ENCODE assay signal across 9 mouse cellular contexts in the genomic region with DNA sequence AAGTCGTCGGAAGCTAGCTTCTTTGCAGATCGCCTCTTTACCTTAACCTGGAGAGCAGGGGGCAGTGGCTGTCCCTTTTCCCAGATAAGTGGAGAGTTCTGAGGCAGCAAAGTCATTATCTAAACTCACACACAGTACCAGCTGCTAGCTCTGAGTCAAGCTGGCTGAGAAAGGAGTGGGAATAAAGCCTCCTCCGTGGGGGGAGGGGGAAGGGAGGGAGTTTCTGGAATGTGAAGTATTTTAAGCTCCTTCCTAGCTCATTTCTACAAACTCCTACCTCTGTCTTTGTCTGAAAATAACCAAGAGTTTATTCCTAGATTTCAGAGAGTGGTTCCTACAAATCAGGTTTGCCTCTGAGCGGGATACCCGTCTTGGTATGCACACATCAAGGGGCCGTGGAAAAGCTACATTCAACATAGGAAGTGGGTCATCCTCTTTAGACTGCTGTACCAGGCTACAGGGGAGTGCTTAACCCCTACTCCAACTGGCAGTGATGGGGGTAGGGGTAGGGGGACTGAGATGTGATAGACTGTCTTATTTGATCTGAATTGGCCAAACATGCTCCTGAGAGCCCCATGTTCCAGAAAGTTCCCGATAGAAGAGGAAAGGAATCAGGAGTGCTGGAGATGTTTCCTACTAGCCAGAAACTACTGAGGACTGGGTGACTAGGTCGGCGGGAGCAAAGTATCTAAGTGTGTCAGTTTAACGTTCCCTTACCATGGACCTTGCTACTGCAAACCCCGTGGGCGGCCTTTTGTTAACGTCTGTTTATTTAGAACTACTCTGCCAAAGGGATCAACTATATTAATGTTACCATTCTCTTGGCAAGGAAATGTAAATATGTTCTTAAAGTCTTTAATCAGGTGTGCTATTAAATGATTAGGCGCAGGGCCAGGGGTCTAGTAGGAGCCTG. TPM values are rescaled to one million over a fixed set of nuclear protein-coding genes. Genes with fewer than 3 reads are reported as not detected.
DNase-seq lines count a peak whose midpoint lies in the region; ATAC-seq and TF ChIP-seq lines count a peak whose summit lies in the region.
"Had no signal": no experiment of that assay in that cellular context is flagged by ENCODE, and none has a peak within 500 bp of the region (broad histone marks: within the 10 kb centered on the region; RNA-seq: fewer than 3 reads in every experiment).

No protein-coding gene starts in this region.

- no peak overlapping the region for H3K4me3 ChIP-seq in forebrain, embryonic 10.5 days
- H3K4me3 ChIP-seq in forebrain, embryonic 15.5 days: no peak overlapping the region
- no peak overlapping the region for H3K4me3 ChIP-seq in cerebellum, adult 2 months (replicated peaks; ENCODE audit: insufficient read depth, low read depth, low read length)
- H3K4me3 ChIP-seq: liver, embryonic 13.5 days had no signal

- H3K27me3 ChIP-seq in forebrain, embryonic 10.5 days (ENCODE audit: poor library complexity, severe bottlenecking): peaks cover 11% of the 10 kb centered on the region; the same call in 1 of the 2 replicates
- H3K27me3 ChIP-seq in forebrain, embryonic 15.5 days: no peaks in the 10 kb centered on the region
- H3K27me3 ChIP-seq in cerebellum, adult 2 months (ENCODE audit: control insufficient read depth, insufficient read depth, low read length): no peaks in the 10 kb centered on the region

- peaks cover 61% of the 10 kb centered on the region for H3K4me1 ChIP-seq in forebrain, embryonic 10.5 days
- H3K4me1 ChIP-seq in forebrain, embryonic 15.5 days: peaks cover 26% of the 10 kb centered on the region
- no peaks in the 10 kb centered on the region for H3K4me1 ChIP-seq in cerebellum, adult 2 months (ENCODE audit: control insufficient read depth, insufficient read depth, low read length)

- no peak overlapping the region for H3K4me2 ChIP-seq in forebrain, embryonic 15.5 days (replicated peaks)
- H3K4me2 ChIP-seq: liver, embryonic 13.5 days had no signal

- no peak for ATAC-seq in forebrain, embryonic 15.5 days (replicated peaks)

- peak; percentile 48 for DNase-seq in forebrain, embryonic 10.5 days (ENCODE audit: extremely low spot score, low spot score)
- DNase-seq in 3T3-L1 (ENCODE audit: low read depth, low spot score): peak; percentile 50
- peak; percentile 70 to 78 for DNase-seq in frontal cortex, postnatal 14 days (ENCODE audit: low spot score in 2 of 2)
- DNase-seq in lung, postnatal 10 days: peak; percentile 44
- no peak for DNase-seq in thymus, postnatal 4 days
- no peak for DNase-seq in urinary bladder, postnatal 10 days (ENCODE audit: low spot score)
- DNase-seq in cerebellum, adult 2 months: no peak
- DNase-seq: liver, embryonic 13.5 days had no signal

- H3K36me3 ChIP-seq in forebrain, embryonic 10.5 days (replicated peaks): peaks cover 29% of the 10 kb centered on the region
- H3K36me3 ChIP-seq in forebrain, embryonic 15.5 days: peaks cover 24% of the 10 kb centered on the region
- H3K36me3 ChIP-seq: liver, embryonic 13.5 days had no signal

- H3K27ac ChIP-seq in forebrain, embryonic 10.5 days: peak overlapping the region; percentile 83
- no peak overlapping the region for H3K27ac ChIP-seq in forebrain, embryonic 15.5 days (replicated peaks)
- H3K27ac ChIP-seq in cerebellum, adult 2 months (ENCODE audit: insufficient read depth, low read length): no peak overlapping the region
- H3K27ac ChIP-seq: liver, embryonic 13.5 days had no signal

- TF ChIP-seq POLR2A in cerebellum, adult 2 months (IDR thresholded peaks at IDR 0.05; ENCODE audit: borderline replicate concordance, insufficient read depth, low read length): no peak

- TF ChIP-seq CTCF in cerebellum, adult 2 months (IDR thresholded peaks at IDR 0.05; ENCODE audit: borderline replicate concordance, insufficient read depth, low read depth, low read length): no peak

- 35% methylated on average over 15 of the region's 15 CpGs for WGBS in forebrain, embryonic 10.5 days
- 35% methylated on average over 15 of the region's 15 CpGs for WGBS in forebrain, embryonic 15.5 days
- WGBS in cerebellum, adult 2 months: 57% methylated on average over 15 of the region's 15 CpGs

- no peak overlapping the region for H3K9ac ChIP-seq in forebrain, embryonic 15.5 days (replicated peaks)
- H3K9ac ChIP-seq: liver, embryonic 13.5 days had no signal

- no peaks in the 10 kb centered on the region for H3K9me3 ChIP-seq in forebrain, embryonic 10.5 days
- H3K9me3 ChIP-seq in forebrain, embryonic 15.5 days: no peaks in the 10 kb centered on the region
- H3K9me3 ChIP-seq: liver, embryonic 13.5 days had no signal

RNA-seq across cellular contexts. Expression of a gene that starts 9.9 kb away (rescaled TPM):
- polyA plus RNA-seq in forebrain, embryonic 10.5 days (2016; fragmentation: Nextera tagmentation; extraction: Ambion mirVana): 39.7 and 42.7 TPM in 2 replicates
- polyA plus RNA-seq in forebrain, embryonic 15.5 days (2015; fragmentation: Nextera tagmentation; extraction: Ambion mirVana): 88.8 and 91.3 TPM in 2 replicates
- 5.3 and 5.8 TPM in 2 replicates for polyA plus RNA-seq in cerebellum, adult 2 months (2012; rRNA removed)

RNA-seq across cellular contexts. Expression of a gene that starts 11.1 kb away (rescaled TPM):
- 23.8 and 25.9 TPM in 2 replicates for polyA plus RNA-seq in forebrain, embryonic 10.5 days (2016; fragmentation: Nextera tagmentation; extraction: Ambion mirVana)
- polyA plus RNA-seq in forebrain, embryonic 15.5 days (2015; fragmentation: Nextera tagmentation; extraction: Ambion mirVana): 31.6 and 33.5 TPM in 2 replicates
- 10.9 and 11.0 TPM in 2 replicates for polyA plus RNA-seq in cerebellum, adult 2 months (2012; rRNA removed)

RNA-seq across cellular contexts. Expression of a gene that starts 44.3 kb away (rescaled TPM):
- 18.5 and 19.4 TPM in 2 replicates for polyA plus RNA-seq in forebrain, embryonic 10.5 days (2016; fragmentation: Nextera tagmentation; extraction: Ambion mirVana)
- polyA plus RNA-seq in forebrain, embryonic 15.5 days (2015; fragmentation: Nextera tagmentation; extraction: Ambion mirVana): 33.4 and 35.4 TPM in 2 replicates
- polyA plus RNA-seq in cerebellum, adult 2 months (2012; rRNA removed): 32.9 and 34.4 TPM in 2 replicates

Comparison
In these comparisons a context has a peak if more than half of its experiments do, and no peak if none do; other contexts are left out.
1. DNase-seq: peak in forebrain, embryonic 10.5 days (single experiment), 3T3-L1 (single experiment), frontal cortex, postnatal 14 days (2 of 2) and lung, postnatal 10 days (single experiment); none in thymus, postnatal 4 days (single experiment), urinary bladder, postnatal 10 days (single experiment) and cerebellum, adult 2 months (0 of 2).